Mouse (Mus musculus) limb, embryonic 13.5 days (tissue): ENCODE data around the gene Dhh. TPM values are rescaled to one million over a fixed set of nuclear protein-coding genes. Genes with fewer than 3 reads are reported as not detected.
"Not testable (repeated sequence)": the region's sequence is repeated elsewhere in the genome, so short reads cannot be mapped to it uniquely, and the experiment has no call there.

Source experiments
- ATAC-seq: fragments of 200-750 bp; cut with Nextera tagmentation; 2 replicates; pipeline ENCODE4 v1.8.0; 2017; ENCODE audit warnings: low read depth, moderate number of reproducible peaks, moderate TSS enrichment; ENCODE audit not compliant: low FRiP score
- H3K27ac ChIP-seq: fragments of 300-500 bp; sonication (generic); 2 replicates; pipeline ENCODE4 v1.5.1; 2015; ENCODE audit warnings: inconsistent platforms, mild to moderate bottlenecking, moderate library complexity
- H3K27me3 ChIP-seq: fragments of 300-500 bp; sonication (generic); 2 replicates; pipeline ENCODE4 v1.6.1; 2015; ENCODE audit warnings: mild to moderate bottlenecking, inconsistent platforms
- H3K36me3 ChIP-seq: fragments of 300-500 bp; sonication (generic); 2 replicates; pipeline ENCODE4 v1.6.1; 2015; ENCODE audit warnings: inconsistent platforms, mild to moderate bottlenecking, moderate library complexity
- H3K4me1 ChIP-seq: fragments of 300-500 bp; sonication (generic); 2 replicates; pipeline ENCODE4 v1.6.1; 2015; ENCODE audit warnings: inconsistent platforms
- H3K4me2 ChIP-seq: fragments of 300-500 bp; sonication (generic); replicated peaks from 2 replicates; pipeline ENCODE4 v1.6.1; 2015; ENCODE audit warnings: inconsistent platforms, mild to moderate bottlenecking, moderate library complexity
- H3K4me3 ChIP-seq: fragments of 300-500 bp; sonication (generic); 2 replicates; pipeline ENCODE4 v1.5.1; 2015; ENCODE audit warnings: moderate library complexity, mild to moderate bottlenecking, inconsistent platforms
- H3K9ac ChIP-seq: fragments of 300-500 bp; sonication (generic); 2 replicates; pipeline ENCODE4 v1.6.1; 2015; ENCODE audit warnings: mild to moderate bottlenecking, inconsistent platforms
- H3K9me3 ChIP-seq: fragments of 300-500 bp; sonication (generic); 2 replicates; pipeline ENCODE4 v1.6.1; 2016; ENCODE audit warnings: inconsistent platforms
- WGBS: fragments of 180-500 bp; shearing (Covaris S2); methylation state at CpG from one replicate; pipeline ENCODE4 v1.1.7; 2015; 5-methylcytosine and 5-hydroxymethylcytosine counted together
- polyA plus RNA-seq: library from polyadenylated mRNA; unstranded; fragments of >200 nt; fragmentation: Nextera tagmentation; extraction: Ambion mirVana; gene quantifications from 2 replicates; pipeline ENCODE4 v1.2.1, GENCODE M21; 2015

Gene Dhh
- polyA plus RNA-seq, 1 experiment from 2014 or later, result 0.59 TPM

DNA sequence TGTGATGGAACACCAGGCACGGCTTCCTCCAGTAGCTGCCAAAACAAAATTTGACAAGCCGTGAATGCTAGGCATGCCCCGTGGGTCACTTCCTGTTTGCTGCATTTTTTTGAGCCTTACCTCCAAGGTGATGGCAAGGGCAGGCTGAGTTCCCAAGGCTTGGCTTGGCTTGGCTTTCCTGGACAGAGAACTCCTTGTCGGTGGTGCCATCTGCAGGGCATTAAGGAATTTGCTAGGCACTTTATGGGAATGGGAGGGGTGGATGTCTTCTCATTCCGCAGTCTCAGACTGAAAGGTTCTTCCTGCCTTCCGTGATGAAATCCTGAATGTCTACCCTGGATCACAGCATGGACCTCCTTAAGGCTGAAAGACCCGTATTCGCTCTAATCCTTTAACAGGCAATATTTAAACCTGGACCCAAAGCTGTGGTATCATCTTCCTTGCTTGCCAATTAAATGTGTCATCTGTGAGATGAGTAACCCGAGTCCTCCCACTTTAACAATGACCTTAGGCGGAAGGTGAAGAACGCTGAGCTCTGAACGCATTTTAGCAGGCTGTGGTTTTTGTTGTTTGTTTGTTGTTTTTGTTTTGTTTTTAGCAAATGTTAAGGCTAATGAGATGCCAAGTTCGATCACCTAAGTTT is 30.4 kb upstream of the Dhh start:
- Histone ChIP-seq H3K4me1 (peaks cover 18% of the 10 kb centered on the region), H3K36me3 (peaks cover 10% of the 10 kb centered on the region), H3K27ac (peak overlapping the region; percentile 1; the same call in 1 of the 2 replicates), H3K27me3 (no peaks in the 10 kb centered on the region), H3K9me3 (no peaks in the 10 kb centered on the region), H3K4me3 (no peak overlapping the region), H3K4me2 (no peak overlapping the region), H3K9ac (no peak overlapping the region)
- 10% methylated on average over 13 of the region's 13 CpGs for WGBS
- ATAC-seq, result peak; percentile 62

DNA sequence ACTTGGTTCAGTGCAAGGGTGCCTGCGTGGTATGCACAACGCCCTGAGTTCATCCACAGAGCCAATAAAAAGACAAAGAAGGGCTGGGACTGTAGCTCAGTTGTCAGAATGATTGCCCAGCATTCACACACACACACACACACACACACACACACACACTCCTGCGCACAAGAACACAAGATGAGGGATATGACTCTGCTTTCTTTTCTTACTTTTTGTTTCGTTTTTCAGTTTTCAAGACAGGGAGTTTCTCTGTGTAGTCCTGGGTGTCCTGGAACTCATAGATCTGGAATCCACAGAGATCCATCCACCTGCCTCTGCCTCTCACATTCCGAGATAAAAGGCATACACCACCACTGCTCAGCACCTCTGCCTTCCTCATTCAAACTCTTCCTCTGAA is 29.2 kb upstream of the Dhh start:
- Histone ChIP-seq H3K4me3 (no peak overlapping the region), H3K9ac (no peak overlapping the region), H3K27me3 (no peaks in the 10 kb centered on the region), H3K27ac (no peak overlapping the region), H3K4me2 (no peak overlapping the region), H3K9me3 (no peaks in the 10 kb centered on the region), H3K36me3 (peaks cover 10% of the 10 kb centered on the region), H3K4me1 (peaks cover 14% of the 10 kb centered on the region)
- ATAC-seq, result no peak
- 80% methylated on average over 5 of the region's 5 CpGs for WGBS

DNA sequence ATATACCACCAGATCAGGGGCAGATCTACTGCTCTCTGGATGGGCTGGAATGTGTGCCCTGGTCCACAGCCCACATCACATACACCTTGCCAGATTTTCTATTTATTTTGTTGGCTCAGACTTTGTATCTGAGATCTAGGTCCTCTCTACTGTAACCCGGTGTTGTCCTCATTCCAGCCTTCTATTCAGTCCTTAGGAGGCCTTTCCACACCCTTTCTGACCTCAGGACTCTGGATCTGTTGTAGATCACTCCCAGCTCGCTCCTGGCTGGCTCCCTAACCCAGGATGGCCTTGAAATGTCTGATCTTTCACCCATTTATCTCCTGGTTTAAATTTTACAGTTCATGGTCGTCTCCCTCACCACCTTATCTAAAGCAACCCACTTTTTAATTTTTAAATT is 26.3 kb upstream of the Dhh start:
- no peaks in the 10 kb centered on the region for H3K27me3 ChIP-seq
- no peak overlapping the region for H3K9ac ChIP-seq
- no peak overlapping the region for H3K27ac ChIP-seq
- no peak for ATAC-seq
- H3K36me3 ChIP-seq, result no peaks in the 10 kb centered on the region; the same call in 1 of the 2 replicates
- no peak overlapping the region for H3K4me2 ChIP-seq
- no peaks in the 10 kb centered on the region for H3K9me3 ChIP-seq
- H3K4me1 ChIP-seq, result peaks cover 8% of the 10 kb centered on the region
- H3K4me3 ChIP-seq, result no peak overlapping the region
- WGBS, result 66% methylated on average over 3 of the region's 3 CpGs

DNA sequence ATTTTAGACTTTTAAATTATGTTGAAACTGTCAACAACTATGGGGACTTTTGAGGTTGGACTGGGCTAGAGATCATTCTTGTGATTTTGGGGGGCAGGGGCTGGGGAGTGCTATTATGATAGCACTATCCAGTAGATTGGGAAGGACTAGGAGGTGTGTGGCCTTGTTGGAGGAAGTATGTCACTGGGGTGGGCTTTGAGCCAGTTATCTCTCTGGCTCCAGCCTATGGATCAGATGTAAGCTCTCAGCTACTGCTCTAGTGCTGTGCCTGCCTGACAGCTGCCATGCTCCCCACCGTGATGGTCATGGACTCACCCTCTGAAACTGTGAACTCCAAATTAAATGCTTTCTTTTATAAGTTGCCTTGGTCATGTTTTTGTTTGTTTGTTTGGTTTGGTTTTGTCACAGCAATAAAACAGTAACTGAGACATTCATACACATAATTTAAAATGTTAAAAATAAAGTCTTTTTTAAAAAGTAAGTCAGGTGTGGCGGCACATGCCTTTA is 24.7 kb upstream of the Dhh start:
- Histone ChIP-seq H3K4me3 (no peak overlapping the region), H3K9me3 (no peaks in the 10 kb centered on the region), H3K27ac (no peak overlapping the region), H3K27me3 (no peaks in the 10 kb centered on the region), H3K36me3 (no peaks in the 10 kb centered on the region; the same call in 1 of the 2 replicates), H3K9ac (no peak overlapping the region), H3K4me2 (no peak overlapping the region), H3K4me1 (peaks cover 5% of the 10 kb centered on the region)
- ATAC-seq, result no peak
- WGBS, result 83% methylated on average over 2 of the region's 2 CpGs

DNA sequence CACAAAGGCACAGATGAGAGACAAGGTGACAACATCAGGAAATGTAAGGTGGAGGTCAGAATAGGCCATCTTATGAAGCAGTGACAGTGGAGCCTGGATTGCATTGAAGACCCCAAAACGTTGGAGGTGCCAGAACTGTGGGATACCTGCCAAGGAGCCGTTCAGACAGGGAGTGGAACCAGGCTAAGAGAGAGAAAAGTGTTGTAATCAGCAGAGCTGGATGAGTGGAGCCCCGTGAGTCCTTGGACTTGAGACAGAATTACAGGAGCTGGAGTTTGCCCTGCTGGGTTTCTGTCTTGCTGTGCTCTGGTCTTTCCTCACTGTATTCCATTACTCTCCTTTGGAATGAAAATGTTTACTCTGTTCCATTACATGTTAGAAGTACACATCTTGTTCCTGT is 24.2 kb upstream of the Dhh start:
- no peaks in the 10 kb centered on the region for H3K9me3 ChIP-seq
- H3K27me3 ChIP-seq, result no peaks in the 10 kb centered on the region
- no peak overlapping the region for H3K4me3 ChIP-seq
- 55% methylated on average over 3 of the region's 3 CpGs for whole genome bisulfite sequencing
- H3K4me2 ChIP-seq, result no peak overlapping the region
- ATAC-seq, result no peak
- H3K4me1 ChIP-seq, result peaks cover 5% of the 10 kb centered on the region
- no peaks in the 10 kb centered on the region; the same call in 1 of the 2 replicates for H3K36me3 ChIP-seq
- no peak overlapping the region for H3K9ac ChIP-seq
- no peak overlapping the region for H3K27ac ChIP-seq

DNA sequence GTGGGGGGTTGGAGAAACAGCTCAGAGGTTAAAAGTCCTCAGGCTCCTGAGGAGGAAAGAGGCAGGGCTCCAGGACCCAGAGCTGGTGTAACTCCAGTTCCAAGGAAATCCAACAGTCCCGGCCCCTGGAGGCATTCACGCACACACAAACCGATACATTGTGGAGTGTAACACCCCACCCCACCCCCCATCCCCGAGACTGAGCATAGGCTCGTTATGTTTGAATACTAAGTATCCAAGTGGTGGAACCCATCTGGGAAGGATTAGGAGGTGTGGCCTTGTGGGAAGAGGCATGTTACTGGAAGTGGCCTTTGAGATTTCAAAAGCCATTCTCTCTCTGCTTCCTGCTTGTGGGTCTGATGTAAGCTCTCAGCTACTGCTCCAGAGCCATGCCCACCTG is 23.2 kb upstream of the Dhh start:
- H3K27me3 ChIP-seq, result no peaks in the 10 kb centered on the region
- H3K36me3 ChIP-seq, result no peaks in the 10 kb centered on the region; the same call in 1 of the 2 replicates
- no peak overlapping the region for H3K27ac ChIP-seq
- H3K4me1 ChIP-seq, result peaks cover 12% of the 10 kb centered on the region
- 74% methylated on average over 5 of the region's 5 CpGs for WGBS
- ATAC-seq, result no peak
- no peak overlapping the region for H3K4me2 ChIP-seq
- no peak overlapping the region for H3K4me3 ChIP-seq
- H3K9ac ChIP-seq, result no peak overlapping the region
- no peaks in the 10 kb centered on the region for H3K9me3 ChIP-seq

DNA sequence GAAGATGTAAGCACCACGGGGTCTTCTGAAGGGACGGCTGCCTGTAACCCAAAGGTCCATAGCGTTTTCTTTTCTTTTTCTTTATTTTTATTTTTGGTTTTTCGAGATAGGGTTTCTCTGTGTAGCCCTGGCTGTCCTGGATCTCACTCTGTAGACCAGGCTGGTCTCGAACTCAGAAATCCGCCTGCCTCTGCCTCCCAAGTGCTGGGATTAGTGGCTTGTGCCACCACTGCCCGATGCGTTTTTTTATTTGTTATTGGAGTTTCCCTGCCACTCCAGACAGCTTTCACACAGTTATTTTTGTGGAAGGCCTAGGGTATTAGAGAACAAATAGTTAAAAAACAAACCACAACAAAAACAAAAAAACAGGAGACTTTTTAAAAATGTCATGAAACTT is 20.2 kb upstream of the Dhh start:
- ATAC-seq, H3K27me3 ChIP-seq, H3K9me3 ChIP-seq: not testable (repeated sequence)
- H3K4me3 ChIP-seq, result peak overlapping the region; percentile 83
- peaks cover 29% of the 10 kb centered on the region for H3K4me1 ChIP-seq
- H3K4me2 ChIP-seq, result peak overlapping the region; percentile 85
- H3K36me3 ChIP-seq, result peaks cover 17% of the 10 kb centered on the region
- peak overlapping the region; percentile 72; the same call in 1 of the 2 replicates for H3K27ac ChIP-seq
- WGBS, result 24% methylated on average over 8 of the region's 8 CpGs
- peak overlapping the region; percentile 56; the same call in 1 of the 2 replicates for H3K9ac ChIP-seq

DNA sequence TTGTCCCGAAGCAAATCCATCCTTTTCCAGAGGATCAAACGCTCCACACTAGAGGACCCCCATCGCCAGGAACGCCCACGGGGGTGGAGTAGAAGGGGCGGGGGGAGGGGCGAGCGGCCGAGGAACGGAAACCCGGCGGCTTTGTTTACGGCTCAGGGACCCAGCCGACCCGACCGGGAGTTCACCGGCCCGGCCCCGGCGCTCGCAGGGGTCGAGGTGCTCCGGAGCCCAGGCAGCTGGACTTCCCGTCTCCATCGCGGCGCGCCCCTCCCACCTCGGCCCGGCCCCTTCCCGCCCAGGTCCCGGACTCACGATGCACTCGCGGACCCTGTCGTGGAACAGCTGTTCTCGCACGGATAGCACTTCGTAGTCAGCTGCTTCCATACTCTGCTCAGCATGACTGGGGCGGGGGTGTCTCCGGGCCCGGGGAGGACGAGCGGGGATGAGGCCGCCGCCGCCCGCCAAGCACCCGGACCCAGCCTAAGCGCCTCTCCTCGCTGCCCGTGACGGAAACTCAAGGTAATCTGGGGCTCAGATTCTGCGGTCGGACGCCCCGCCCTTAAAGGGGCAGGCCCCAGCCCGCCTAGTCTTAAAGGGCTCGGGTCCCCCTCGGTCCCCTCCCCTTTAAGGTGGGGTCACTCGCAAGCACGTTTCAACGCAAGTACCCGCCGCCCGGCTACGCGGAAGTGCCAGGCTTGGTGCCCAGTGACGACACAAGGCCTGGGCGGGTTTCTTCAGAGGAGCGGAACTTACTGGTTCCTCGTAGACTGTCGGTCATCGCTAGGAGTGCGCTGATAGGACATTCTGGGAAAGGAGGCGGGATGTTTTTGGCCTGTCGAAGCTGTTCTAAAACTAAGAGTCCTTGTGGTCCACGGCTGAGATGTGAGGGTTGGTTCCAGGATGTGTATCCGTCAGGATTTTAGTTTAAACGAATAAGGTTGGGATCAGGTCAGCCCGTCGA is 19.5 kb upstream of the Dhh start, which contains the start of gene Lmbr1l:
TSS of gene Lmbr1l (minus strand) at position 694 of the 961 bp plus-strand sequence.
- ATAC-seq, result peak; percentile 97
- under 1% methylated on average over 82 of the region's 82 CpGs for WGBS
- Histone ChIP-seq H3K27me3 (no peaks in the 10 kb centered on the region), H3K9ac (peak within 1 kb of the TSS; percentile 88), H3K36me3 (peaks cover 24% of the 10 kb centered on the region), H3K4me3 (peak within 1 kb of the TSS; percentile 83), H3K4me2 (peak within 1 kb of the TSS; percentile 85), H3K27ac (peak within 1 kb of the TSS; percentile 96), H3K4me1 (peaks cover 29% of the 10 kb centered on the region), H3K9me3 (no peaks in the 10 kb centered on the region)

DNA sequence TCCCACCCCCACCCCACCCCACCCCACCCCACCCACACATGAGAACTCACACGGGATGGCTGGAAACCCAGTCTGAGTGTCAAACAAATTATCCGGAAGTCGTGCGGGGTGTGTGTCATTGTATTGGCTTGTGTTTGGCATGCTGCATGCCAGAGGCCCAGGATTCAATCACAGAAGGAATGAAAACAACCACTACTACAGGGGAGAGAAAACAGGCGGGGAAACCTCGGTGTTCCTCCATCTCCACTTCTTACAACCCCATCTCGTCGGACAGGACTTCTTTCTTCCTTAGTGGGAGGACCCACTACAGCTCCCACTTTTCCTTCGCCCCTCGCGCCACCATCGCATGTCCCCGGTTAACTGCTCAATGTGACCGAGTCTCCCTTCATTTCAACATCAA is 18.8 kb upstream of the Dhh start:
- H3K4me2 ChIP-seq, result peak overlapping the region; percentile 85
- H3K27me3 ChIP-seq, result no peaks in the 10 kb centered on the region
- peak overlapping the region; percentile 83 for H3K4me3 ChIP-seq
- H3K9ac ChIP-seq, result peak overlapping the region; percentile 88
- H3K9me3 ChIP-seq, result no peaks in the 10 kb centered on the region
- H3K36me3 ChIP-seq, result peaks cover 31% of the 10 kb centered on the region
- H3K27ac ChIP-seq, result peak overlapping the region; percentile 96; the same call in 1 of the 2 replicates
- no peak for ATAC-seq
- WGBS, result under 1% methylated on average over 14 of the region's 14 CpGs
- peaks cover 29% of the 10 kb centered on the region for H3K4me1 ChIP-seq

DNA sequence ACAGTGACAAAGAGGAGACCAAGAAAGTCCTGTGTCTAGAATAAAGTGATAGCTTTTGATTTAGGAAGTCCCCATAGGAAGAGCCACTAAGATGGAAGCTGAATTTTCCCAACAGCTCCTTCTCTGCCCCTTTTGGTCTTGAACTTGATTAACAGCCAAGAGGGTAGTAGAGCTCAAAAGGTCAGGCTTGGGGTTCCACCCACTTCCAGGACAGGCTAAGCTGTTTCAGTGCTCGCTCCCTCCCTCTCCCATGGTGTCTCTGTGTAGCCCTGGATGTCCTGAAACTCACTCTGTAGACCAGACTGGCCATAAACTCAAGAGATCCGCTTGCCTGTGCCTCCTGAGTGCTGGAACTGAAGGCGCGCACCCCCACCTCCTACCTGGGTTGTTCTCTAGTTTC is 17.7 kb upstream of the Dhh start:
- H3K27ac ChIP-seq, result no peak overlapping the region
- no peaks in the 10 kb centered on the region for H3K9me3 ChIP-seq
- H3K4me2 ChIP-seq, result peak overlapping the region; percentile 85
- no peak for ATAC-seq
- H3K9ac ChIP-seq, result peak overlapping the region; percentile 88
- 86% methylated on average over 4 of the region's 4 CpGs for WGBS
- H3K36me3 ChIP-seq, result peaks cover 42% of the 10 kb centered on the region
- peaks cover 29% of the 10 kb centered on the region for H3K4me1 ChIP-seq
- H3K27me3 ChIP-seq, result no peaks in the 10 kb centered on the region
- peak overlapping the region; percentile 83 for H3K4me3 ChIP-seq

DNA sequence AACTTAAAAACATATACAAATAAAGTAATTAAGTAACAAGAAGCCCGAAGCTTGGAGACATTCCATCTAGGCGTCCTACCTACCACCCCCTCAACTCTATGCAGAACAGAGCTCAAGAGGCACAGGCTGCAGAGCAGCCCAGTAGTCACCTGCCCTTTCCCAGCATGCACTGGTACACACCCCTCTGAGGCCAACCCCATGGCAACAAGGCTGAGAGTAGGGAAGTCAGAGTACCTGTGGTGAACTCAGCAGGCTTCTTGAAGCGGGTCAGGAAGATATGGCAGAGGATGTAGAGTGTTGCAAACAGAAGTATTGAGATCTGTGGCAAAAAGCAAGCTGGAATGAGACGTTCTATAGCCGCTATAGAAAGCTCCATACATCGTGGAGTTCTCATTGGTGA is 16.6 kb upstream of the Dhh start:
- Histone ChIP-seq H3K4me2 (no peak overlapping the region), H3K4me1 (peaks cover 29% of the 10 kb centered on the region), H3K4me3 (no peak overlapping the region), H3K9ac (no peak overlapping the region), H3K36me3 (peaks cover 53% of the 10 kb centered on the region), H3K27me3 (no peaks in the 10 kb centered on the region), H3K9me3 (no peaks in the 10 kb centered on the region), H3K27ac (no peak overlapping the region)
- no peak for ATAC-seq
- WGBS, result 94% methylated on average over 6 of the region's 6 CpGs

DNA sequence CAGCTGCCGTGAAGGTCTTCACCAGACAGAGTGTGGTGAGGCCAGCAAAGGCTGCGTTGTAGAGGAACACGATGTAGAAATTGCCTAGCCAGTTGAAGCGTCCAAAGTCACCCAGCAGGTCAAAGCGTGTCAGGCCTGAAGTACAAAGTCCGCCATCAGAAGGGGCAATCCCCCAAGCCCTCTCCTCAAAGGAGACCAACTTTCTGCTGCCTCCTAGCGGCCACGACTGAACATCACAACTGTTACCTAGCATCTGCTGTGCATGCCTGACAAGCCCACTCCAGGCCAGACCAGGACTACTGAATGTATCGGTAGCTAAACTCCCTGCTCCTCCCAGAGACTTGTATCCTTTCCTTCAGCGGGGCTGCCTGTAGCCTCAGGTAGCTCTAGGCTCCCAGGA is 6.4 kb upstream of the Dhh start:
- peaks cover 13% of the 10 kb centered on the region for H3K27me3 ChIP-seq
- ATAC-seq, result no peak
- no peaks in the 10 kb centered on the region for H3K4me1 ChIP-seq
- no peak overlapping the region for H3K9ac ChIP-seq
- H3K36me3 ChIP-seq, result peaks cover 70% of the 10 kb centered on the region
- no peak overlapping the region for H3K27ac ChIP-seq
- H3K9me3 ChIP-seq, result no peaks in the 10 kb centered on the region
- WGBS, result 29% methylated on average over 10 of the region's 10 CpGs
- no peak overlapping the region for H3K4me2 ChIP-seq
- no peak overlapping the region for H3K4me3 ChIP-seq
